Mouse (Mus musculus) MEL (cell line): Measurements from ENCODE around the gene Nos1. TPM values are rescaled to one million over a fixed set of nuclear protein-coding genes. Genes with fewer than 3 reads are reported as not detected.

Experiments
- DNase-seq: peaks from one replicate; pipeline ENCODE4 v3.0.0; 2011; ENCODE audit warnings: low read depth, low spot score
- H3K27ac ChIP-seq: 2 replicates; pipeline ENCODE4 v1.5.1; 2012; ENCODE audit warnings: low read depth, mild to moderate bottlenecking, control low read depth, low read length, moderate library complexity; ENCODE audit not compliant: control insufficient read depth
- H3K27me3 ChIP-seq, 2 experiments: fragments of 150-350 bp in 1 of 2; sonication (generic) in 1 of 2; 2 replicates each; pipeline ENCODE4 v1.6.1; 2012; ENCODE audit warnings: low read length in 2 of 2, mild to moderate bottlenecking in 2 of 2, improper control_type of control experiment in 1 of 2, moderate library complexity in 1 of 2; ENCODE audit not compliant: insufficient read depth in 2 of 2, control insufficient read depth in 1 of 2
- H3K36me3 ChIP-seq, 2 experiments: 2 replicates each; pipeline ENCODE4 v1.6.1; 2012 to 2014; ENCODE audit warnings: low read length in 2 of 2, improper control_type of control experiment in 1 of 2, inconsistent platforms in 1 of 2, mild to moderate bottlenecking in 1 of 2; ENCODE audit not compliant: insufficient read depth in 2 of 2, control insufficient read depth in 1 of 2
- H3K4me1 ChIP-seq, 2 experiments: fragments of 150-350 bp in 1 of 2; sonication (generic) in 1 of 2; 2 replicates each; pipeline ENCODE4 v1.6.1; 2012; ENCODE audit warnings: low read length in 2 of 2, improper control_type of control experiment in 1 of 2, mild to moderate bottlenecking in 1 of 2; ENCODE audit not compliant: insufficient read depth in 2 of 2, control insufficient read depth in 1 of 2
- H3K4me3 ChIP-seq, 2 experiments: fragments of 150-350 bp in 1 of 2; sonication (generic) in 1 of 2; 2 replicates each; pipeline ENCODE4 v1.5.1; 2012; ENCODE audit warnings: low read depth in 2 of 2, low read length in 2 of 2, mild to moderate bottlenecking in 2 of 2, moderate library complexity in 2 of 2, control low read depth in 1 of 2, improper control_type of control experiment in 1 of 2; ENCODE audit not compliant: control insufficient read depth in 1 of 2, insufficient read depth in 1 of 2
- H3K79me2 ChIP-seq: 2 replicates; pipeline ENCODE4 v1.6.1; 2012; ENCODE audit warnings: mild to moderate bottlenecking, low read length, moderate library complexity; ENCODE audit not compliant: control insufficient read depth, poor library complexity, insufficient read depth
- H3K9ac ChIP-seq: 2 replicates; pipeline ENCODE4 v1.6.1; 2012; ENCODE audit warnings: low read depth, mild to moderate bottlenecking, control low read depth, low read length, moderate library complexity; ENCODE audit not compliant: control insufficient read depth, poor library complexity, severe bottlenecking
- H3K9me3 ChIP-seq: fragments of 150-350 bp; sonication (generic); replicated peaks from 2 replicates; pipeline ENCODE4 v1.6.1; 2012; ENCODE audit warnings: mild to moderate bottlenecking, low read length, improper control_type of control experiment, moderate library complexity; ENCODE audit not compliant: insufficient read depth
- BHLHE40 ChIP-seq: IDR thresholded peaks from 2 replicates; pipeline ENCODE4 v1.6.1; 2012; ENCODE audit warnings: low read depth, mild to moderate bottlenecking, inconsistent platforms, low read length, improper control_type of control experiment, borderline replicate concordance
- CHD2 ChIP-seq: IDR thresholded peaks from 2 replicates; pipeline ENCODE4 v1.6.1; 2011; ENCODE audit warnings: low read length, improper control_type of control experiment
- CTCF ChIP-seq, 3 experiments: IDR thresholded peaks in 2 of 3; conservative IDR thresholded peaks in 1 of 3; 2 replicates each; pipeline ENCODE4 v1.5.1; 2011 to 2012; ENCODE audit warnings: low read length in 3 of 3, low read depth in 2 of 3, mild to moderate bottlenecking in 2 of 3, improper control_type of control experiment in 1 of 3, inconsistent platforms in 1 of 3, mixed read lengths in 1 of 3, moderate library complexity in 1 of 3; ENCODE audit not compliant: control insufficient read depth in 1 of 3, insufficient read depth in 1 of 3, poor library complexity in 1 of 3, severe bottlenecking in 1 of 3
- E2F4 ChIP-seq: IDR thresholded peaks from 2 replicates; pipeline ENCODE4 v1.6.1; 2011; ENCODE audit warnings: low read depth, low read length, improper control_type of control experiment, borderline replicate concordance
- ELF1 ChIP-seq: IDR thresholded peaks from 2 replicates; pipeline ENCODE4 v1.6.1; 2014; ENCODE audit warnings: low read depth, mild to moderate bottlenecking, inconsistent platforms, low read length, improper control_type of control experiment, moderate library complexity
- EP300 ChIP-seq, 2 experiments: IDR thresholded peaks; 2 replicates each; pipeline ENCODE4 v1.6.1; 2011; ENCODE audit warnings: improper control_type of control experiment in 2 of 2, low read length in 2 of 2, low read depth in 1 of 2, mild to moderate bottlenecking in 1 of 2
- GABPA ChIP-seq: IDR thresholded peaks from 2 replicates; pipeline ENCODE4 v1.6.1; 2012; ENCODE audit warnings: low read depth, mild to moderate bottlenecking, inconsistent platforms, low read length, improper control_type of control experiment, moderate library complexity
- GATA1 ChIP-seq: IDR thresholded peaks from 2 replicates; pipeline ENCODE4 v1.6.1; 2011; ENCODE audit warnings: low read depth, low read length, improper control_type of control experiment
- HCFC1 ChIP-seq: IDR thresholded peaks from 2 replicates; pipeline ENCODE4 v1.6.1; 2012; ENCODE audit warnings: low read depth, mild to moderate bottlenecking, inconsistent platforms, low read length, improper control_type of control experiment, moderate library complexity
- JUND ChIP-seq: IDR thresholded peaks from 2 replicates; pipeline ENCODE4 v1.6.1; 2011; ENCODE audit warnings: low read depth, mild to moderate bottlenecking, improper control_type of control experiment, low read length
- KAT2A ChIP-seq: conservative IDR thresholded peaks from 2 replicates; pipeline ENCODE4 v1.6.1; 2012; ENCODE audit warnings: low read depth, low read length, improper control_type of control experiment, inconsistent platforms
- MAFK ChIP-seq: IDR thresholded peaks from 2 replicates; pipeline ENCODE4 v1.6.1; 2011; ENCODE audit warnings: low read depth, mild to moderate bottlenecking, low read length, improper control_type of control experiment, borderline replicate concordance
- MAX ChIP-seq: IDR thresholded peaks from 2 replicates; pipeline ENCODE4 v1.6.1; 2011; ENCODE audit warnings: low read length, improper control_type of control experiment
- MAZ ChIP-seq: IDR thresholded peaks from 2 replicates; pipeline ENCODE4 v1.6.1; 2012; ENCODE audit warnings: low read depth, mild to moderate bottlenecking, inconsistent platforms, low read length, improper control_type of control experiment
- MEF2A ChIP-seq: IDR thresholded peaks from 2 replicates; pipeline ENCODE4 v1.6.1; 2014; ENCODE audit warnings: low read depth, mild to moderate bottlenecking, inconsistent platforms, low read length, improper control_type of control experiment; ENCODE audit not compliant: poor library complexity, insufficient replicate concordance, severe bottlenecking; ENCODE audit errors: extremely low read depth
- MXI1 ChIP-seq: IDR thresholded peaks from 2 replicates; pipeline ENCODE4 v1.6.1; 2011; ENCODE audit warnings: mild to moderate bottlenecking, low read depth, low read length, improper control_type of control experiment
- MYC ChIP-seq: IDR thresholded peaks from 2 replicates; pipeline ENCODE4 v1.6.1; 2011; ENCODE audit warnings: low read depth, mild to moderate bottlenecking, low read length, improper control_type of control experiment, moderate library complexity
- NRF1 ChIP-seq: IDR thresholded peaks from 2 replicates; pipeline ENCODE4 v1.6.1; 2014; ENCODE audit warnings: low read depth, mild to moderate bottlenecking, inconsistent platforms, low read length, improper control_type of control experiment, moderate library complexity; ENCODE audit not compliant: poor library complexity, insufficient read depth, severe bottlenecking
- POLR2A ChIP-seq, 2 experiments: IDR thresholded peaks; 2 replicates each; pipeline ENCODE4 v1.6.1; 2011 to 2012; ENCODE audit warnings: low read length in 2 of 2, mild to moderate bottlenecking in 2 of 2, control low read depth in 1 of 2, improper control_type of control experiment in 1 of 2, low read depth in 1 of 2, moderate library complexity in 1 of 2; ENCODE audit not compliant: control insufficient read depth in 1 of 2, insufficient read depth in 1 of 2, poor library complexity in 1 of 2
- POLR2AphosphoS2 ChIP-seq: IDR thresholded peaks from 2 replicates; pipeline ENCODE4 v1.6.1; 2011; ENCODE audit warnings: low read length, improper control_type of control experiment
- POLR2AphosphoS5 ChIP-seq: IDR thresholded peaks from 2 replicates; pipeline ENCODE4 v1.6.1; 2012; ENCODE audit warnings: low read depth, borderline replicate concordance, mild to moderate bottlenecking, inconsistent platforms, low read length, moderate library complexity, mixed read lengths
- RCOR1 ChIP-seq: IDR thresholded peaks from 2 replicates; pipeline ENCODE4 v1.6.1; 2012; ENCODE audit warnings: low read depth, mild to moderate bottlenecking, inconsistent platforms, low read length, improper control_type of control experiment
- SIN3A ChIP-seq: IDR thresholded peaks from 2 replicates; pipeline ENCODE4 v1.6.1; 2012; ENCODE audit warnings: low read length, improper control_type of control experiment, inconsistent platforms
- SMC3 ChIP-seq: IDR thresholded peaks from 2 replicates; pipeline ENCODE4 v1.6.1; 2011; ENCODE audit warnings: low read depth, low read length, improper control_type of control experiment
- TBP ChIP-seq: IDR thresholded peaks from 2 replicates; pipeline ENCODE4 v1.8.0; 2011; ENCODE audit warnings: low read depth, low read length, improper control_type of control experiment
- TCF12 ChIP-seq: IDR thresholded peaks from 2 replicates; pipeline ENCODE4 v1.6.1; 2014; ENCODE audit warnings: low read depth, mild to moderate bottlenecking, inconsistent platforms, low read length, improper control_type of control experiment, moderate library complexity
- UBTF ChIP-seq: IDR thresholded peaks from 2 replicates; pipeline ENCODE4 v1.6.1; 2012; ENCODE audit warnings: low read depth, mild to moderate bottlenecking, inconsistent platforms, low read length, improper control_type of control experiment, moderate library complexity, borderline replicate concordance; ENCODE audit not compliant: insufficient read depth
- USF2 ChIP-seq, 2 experiments: IDR thresholded peaks; 2 replicates each; pipeline ENCODE4 v1.6.1; 2011 to 2012; ENCODE audit warnings: improper control_type of control experiment in 2 of 2, low read length in 2 of 2, borderline replicate concordance in 1 of 2, inconsistent platforms in 1 of 2, low read depth in 1 of 2, mild to moderate bottlenecking in 1 of 2; ENCODE audit not compliant: insufficient read depth in 1 of 2
- ZMIZ1 ChIP-seq: IDR thresholded peaks from 2 replicates; pipeline ENCODE4 v1.6.1; 2012; ENCODE audit warnings: low read depth, mild to moderate bottlenecking, inconsistent platforms, low read length, improper control_type of control experiment, moderate library complexity
- polyA plus RNA-seq, 2 experiments: library from polyadenylated mRNA; stranded (reverse) in 1 of 2; unstranded in 1 of 2; fragments of >175 nt in 1 of 2; fragments of >200 nt in 1 of 2; gene quantifications; 2 replicates each; pipeline versions ENCODE4 v1.2.1 to v1.2.4; 2012; ENCODE audit warnings: low replicate concordance in 2 of 2, low read depth in 1 of 2; ENCODE audit not compliant: insufficient read length in 2 of 2, insufficient read depth in 1 of 2, missing spikeins in 1 of 2
- total RNA-seq: library from RNA; depleted of rRNA; stranded (reverse); fragments of 300-350 nt; gene quantifications from 2 replicates; pipeline ENCODE4 v1.2.3, GENCODE M21; 2012

Gene Nos1
- total and polyA plus RNA-seq, 3 experiments, result 0.35 to 1.5 TPM; not detected in 1

- H3K4me1 ChIP-seq, result no peaks in the 10 kb centered on the region
- H3K27ac ChIP-seq, result no peak overlapping the region
- H3K9ac ChIP-seq, result no peak overlapping the region
- no peaks in the 10 kb centered on the region for H3K9me3 ChIP-seq
- no peaks in the 10 kb centered on the region for H3K36me3 ChIP-seq
- H3K4me3 ChIP-seq, result no peak overlapping the region
- TF ChIP-seq TCF12 (no peak), MEF2A (no peak), NRF1 (no peak), ELF1 (no peak), SIN3A (no peak), HCFC1 (no peak), GABPA (no peak), MAFK (no peak), POLR2A (IDR thresholded peaks at IDR 0.05; ENCODE audit: control insufficient read depth in 1 of 2, insufficient read depth in 1 of 2, low read depth in 1 of 2, low read length in 2 of 2, poor library complexity in 1 of 2) (no peak), ZMIZ1 (no peak), GATA1 (no peak), SMC3 (no peak), JUND (no peak), MAX (no peak), MXI1 (no peak), CTCF (IDR thresholded peaks at IDR 0.05 in 2 of 3, conservative IDR thresholded peaks at IDR 0.05 in 1 of 3; ENCODE audit: control insufficient read depth in 1 of 3, insufficient read depth in 1 of 3, low read depth in 2 of 3, low read length in 3 of 3, poor library complexity in 1 of 3, severe bottlenecking in 1 of 3) (no peak), POLR2AphosphoS5 (no peak), BHLHE40 (no peak)
- TF ChIP-seq, all 39 proteins: peak for 0
- DNase-seq, result no peak
- Histone ChIP-seq H3K79me2 (no peaks in the 10 kb centered on the region), H3K27me3 (no peaks in the 10 kb centered on the region)
Measured at GRCm38 (mm10) chr5:117909524-117909923, 128.7 kb downstream of the Nos1 start.

DNA sequence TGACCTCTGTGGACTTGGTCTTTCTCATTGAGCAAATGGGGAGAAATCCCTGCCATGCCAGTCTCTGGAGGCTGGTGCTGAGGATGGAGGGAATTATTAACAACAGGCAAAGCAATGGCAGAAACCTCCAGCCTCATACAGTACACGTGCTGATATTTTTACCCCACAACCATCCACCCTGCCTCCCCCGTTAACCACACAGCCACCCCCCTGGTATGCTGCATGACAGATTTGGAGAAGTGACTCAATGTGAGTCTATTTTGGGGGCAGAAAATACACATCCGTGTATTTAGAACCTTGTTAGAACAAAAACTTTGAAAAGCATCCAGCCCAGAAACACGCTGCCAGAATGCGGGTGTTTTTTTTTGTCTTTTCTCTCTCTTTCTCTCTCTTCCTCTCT is 135.5 kb downstream of the Nos1 start:
- no peaks in the 10 kb centered on the region for H3K27me3 ChIP-seq
- no peaks in the 10 kb centered on the region for H3K4me1 ChIP-seq
- H3K36me3 ChIP-seq, result no peaks in the 10 kb centered on the region
- no peak overlapping the region for H3K4me3 ChIP-seq
- no peaks in the 10 kb centered on the region for H3K9me3 ChIP-seq
- no peak for DNase-seq
- no peaks in the 10 kb centered on the region for H3K79me2 ChIP-seq
- no peak overlapping the region for H3K9ac ChIP-seq
- H3K27ac ChIP-seq, result no peak overlapping the region
- TF ChIP-seq RCOR1, result no peak
- TF ChIP-seq UBTF, result no peak
- no peak for TF ChIP-seq EP300 (IDR thresholded peaks at IDR 0.05; ENCODE audit: low read depth in 1 of 2, low read length in 2 of 2)
- no peak for TF ChIP-seq MXI1
- no peak for TF ChIP-seq MAZ
- TF ChIP-seq CHD2, result no peak
- no peak for TF ChIP-seq HCFC1
- TF ChIP-seq BHLHE40, result no peak
- TF ChIP-seq MAX, result no peak
- TF ChIP-seq E2F4, result no peak
- no peak for TF ChIP-seq USF2 (IDR thresholded peaks at IDR 0.05; ENCODE audit: borderline replicate concordance in 1 of 2, insufficient read depth in 1 of 2, low read depth in 1 of 2, low read length in 2 of 2)
- TF ChIP-seq MYC, result no peak
- no peak for TF ChIP-seq MEF2A
- TF ChIP-seq KAT2A, result no peak
- no peak for TF ChIP-seq SMC3
- no peak for TF ChIP-seq CTCF (IDR thresholded peaks at IDR 0.05 in 2 of 3, conservative IDR thresholded peaks at IDR 0.05 in 1 of 3; ENCODE audit: control insufficient read depth in 1 of 3, insufficient read depth in 1 of 3, low read depth in 2 of 3, low read length in 3 of 3, poor library complexity in 1 of 3, severe bottlenecking in 1 of 3)
- no peak for TF ChIP-seq POLR2AphosphoS2
- no peak for TF ChIP-seq TBP
- no peak for TF ChIP-seq POLR2AphosphoS5
- TF ChIP-seq MAFK, result no peak
- TF ChIP-seq, all 39 proteins: peak for 0
